Mouse (Mus musculus): ENCODE data around the gene 1700037H04Rik. TPM values are rescaled to one million over a fixed set of nuclear protein-coding genes. Genes with fewer than 3 reads are reported as not detected.
A peak's percentile ranks its signal among the peaks of the same experiment; 100 is the strongest.

Gene 1700037H04Rik
- total RNA-seq, 2 experiments from 2014 or later = 11.1 to 12.2 TPM

DNA sequence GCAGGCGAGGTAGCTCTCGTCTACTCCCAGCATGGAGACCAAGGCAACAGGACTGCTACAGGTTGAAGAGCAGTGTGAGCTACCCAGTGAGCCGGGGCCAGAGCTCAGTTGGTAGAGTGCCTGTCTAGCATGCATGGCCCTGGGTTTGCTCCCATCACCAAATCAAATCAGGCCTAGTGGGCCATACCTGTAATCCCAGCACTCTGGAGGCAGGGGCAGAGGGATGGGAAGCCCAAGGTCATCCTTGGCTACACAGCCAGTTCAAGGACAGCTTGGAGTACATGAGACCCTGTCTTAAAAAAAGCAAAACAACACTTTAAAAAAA, 10.7 kb downstream of the 1700037H04Rik start:
- intact Hi-C loops (cut with DNase I) = no loop called here
- DNase-seq = no peak

DNA sequence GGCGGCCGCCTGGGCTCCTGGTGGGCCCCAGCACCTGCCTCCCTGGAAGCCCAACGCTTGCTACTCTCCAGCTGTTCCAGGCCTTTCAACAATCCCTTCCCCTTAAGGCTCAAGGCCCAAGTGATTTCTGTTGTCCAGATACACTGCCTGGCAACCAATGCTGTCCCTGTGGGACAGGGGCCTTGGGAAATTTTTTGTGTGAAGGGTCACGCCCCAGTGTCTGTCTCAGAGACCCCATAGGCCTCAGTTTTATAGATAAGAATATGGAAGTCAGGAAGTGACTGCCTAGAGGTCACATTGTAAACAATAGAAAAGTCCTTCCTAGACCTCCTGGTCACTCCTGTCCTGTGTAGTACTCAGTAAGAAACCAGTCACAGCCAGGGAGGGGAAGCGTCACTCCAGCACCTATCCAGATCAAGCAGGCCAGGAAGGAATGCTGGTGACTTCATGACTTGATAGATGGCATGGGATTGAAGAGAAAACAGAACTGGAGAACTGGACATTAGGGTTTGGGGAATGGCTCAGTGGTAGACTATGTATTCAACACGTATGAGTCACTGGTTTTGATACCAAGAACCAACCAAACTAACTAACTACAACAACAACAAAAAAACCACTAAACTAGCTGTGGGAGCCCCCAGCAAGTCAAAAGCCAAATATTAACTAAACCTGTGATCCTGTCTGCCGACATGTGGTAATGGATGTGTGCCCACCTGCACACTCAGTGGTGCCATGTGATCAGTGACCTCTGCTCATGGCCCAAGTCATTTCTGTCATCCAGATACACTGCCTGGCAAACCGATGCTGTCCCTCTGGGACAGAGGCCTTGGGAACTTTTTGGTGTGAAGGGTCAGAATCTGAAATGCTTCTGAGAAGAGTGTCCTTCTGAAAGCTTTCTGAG, 11.3 kb downstream of the 1700037H04Rik start:
- no peak for DNase-seq
- intact Hi-C loops (cut with DNase I) = no loop called here

DNA sequence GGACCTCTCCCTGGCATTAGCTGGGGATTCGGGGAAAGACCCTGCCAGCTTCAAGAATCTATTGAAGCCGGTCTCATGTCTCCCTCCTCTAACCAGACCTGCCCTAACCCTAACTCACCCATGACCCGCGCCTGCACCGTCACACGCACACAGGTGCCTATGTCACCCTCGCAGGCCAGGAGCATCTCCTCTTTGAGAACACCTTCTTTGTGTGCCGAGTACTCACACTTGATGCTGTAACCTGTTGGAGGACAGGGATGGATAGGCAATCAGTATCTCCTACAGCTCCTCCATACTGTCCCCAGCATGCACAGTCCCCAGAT, 12.9 kb downstream of the 1700037H04Rik start:
- no peak for DNase-seq
- intact Hi-C loops (cut with DNase I) = no loop called here

DNA sequence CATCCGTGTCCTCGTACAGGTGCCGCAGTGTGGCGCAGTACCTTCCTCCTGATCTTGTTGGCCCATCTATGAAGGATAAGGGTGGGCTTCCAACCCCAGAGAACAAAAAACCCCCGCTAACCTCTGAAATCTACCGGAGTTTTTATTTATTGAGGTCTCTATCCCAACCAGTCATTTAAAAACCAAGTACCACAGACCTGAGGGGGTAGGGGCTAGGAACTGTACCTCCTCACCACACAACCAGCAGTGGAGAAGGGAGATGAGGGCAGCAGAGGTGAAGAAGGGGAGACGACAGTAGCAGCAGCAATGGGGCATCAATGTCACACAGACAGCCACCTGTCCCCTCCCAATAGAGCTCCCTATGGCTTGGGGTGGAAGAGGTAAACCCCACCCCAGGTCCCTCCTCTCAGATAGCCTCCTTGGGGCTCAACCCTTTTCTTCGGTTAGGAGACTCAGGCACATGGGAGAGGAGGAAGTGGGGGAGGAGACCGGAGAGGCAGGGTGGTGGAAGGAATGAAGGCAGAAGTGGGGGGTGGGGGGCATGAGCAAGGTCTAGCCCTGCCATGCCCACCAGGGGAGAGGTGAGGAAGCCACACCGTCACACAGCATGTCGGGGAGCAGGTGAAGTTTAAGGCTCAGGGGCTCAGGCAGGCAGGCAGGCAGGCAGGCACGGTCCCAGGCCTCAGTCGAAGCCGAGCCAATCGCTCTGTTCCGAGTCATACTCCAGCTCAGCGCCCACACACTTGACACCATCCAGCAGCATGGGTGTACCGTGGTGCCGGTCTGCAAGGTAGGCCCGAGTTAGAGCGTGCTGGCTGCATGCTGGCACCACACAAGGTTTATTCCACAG, 13.5 kb downstream of the 1700037H04Rik start:
- intact Hi-C loops (cut with DNase I) = no loop called here
- DNase-seq = no peak

DNA sequence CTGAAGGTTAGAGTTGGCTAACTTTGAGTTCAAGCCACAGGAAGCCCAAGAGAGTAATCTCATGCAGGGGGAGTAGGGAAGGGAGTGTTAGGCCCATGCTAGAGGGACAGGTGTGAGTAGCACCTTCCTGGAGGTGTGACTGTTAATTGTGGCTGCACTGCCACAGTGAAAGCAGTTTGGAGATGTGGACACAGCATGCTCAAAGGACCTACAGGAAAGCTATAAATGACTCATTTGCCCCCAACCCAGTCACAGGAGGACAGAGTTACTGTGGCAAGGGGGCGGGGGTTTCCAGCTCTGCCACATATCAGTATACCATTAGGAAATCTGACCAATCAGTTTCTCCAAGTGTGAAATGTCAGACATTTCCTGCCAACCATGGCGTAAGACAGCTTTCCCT, 14.3 kb downstream of the 1700037H04Rik start:
- no peak for DNase-seq
- intact Hi-C loops (cut with DNase I) = no loop called here

DNA sequence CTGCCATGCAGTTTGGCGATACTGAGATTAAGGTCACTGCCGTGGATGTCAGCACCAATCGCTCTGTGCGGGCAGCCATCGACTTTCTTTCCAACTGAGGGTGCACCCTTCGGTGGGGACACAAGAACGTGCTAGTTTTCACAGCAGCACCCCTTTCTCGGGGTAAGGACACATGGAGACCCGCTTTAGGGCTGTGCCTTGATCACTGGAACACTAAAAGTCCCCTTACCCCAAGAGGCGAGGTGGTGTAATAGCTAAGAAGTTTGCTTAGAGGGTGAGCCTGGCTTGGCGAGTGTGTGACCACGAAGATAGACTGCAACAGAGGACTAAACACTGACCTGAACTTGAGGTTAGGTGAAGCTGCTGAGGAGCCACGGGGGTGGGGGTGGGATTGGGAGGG, 14.8 kb downstream of the 1700037H04Rik start:
- intact Hi-C loops (cut with DNase I) = no loop called here
- DNase-seq = no peak

DNA sequence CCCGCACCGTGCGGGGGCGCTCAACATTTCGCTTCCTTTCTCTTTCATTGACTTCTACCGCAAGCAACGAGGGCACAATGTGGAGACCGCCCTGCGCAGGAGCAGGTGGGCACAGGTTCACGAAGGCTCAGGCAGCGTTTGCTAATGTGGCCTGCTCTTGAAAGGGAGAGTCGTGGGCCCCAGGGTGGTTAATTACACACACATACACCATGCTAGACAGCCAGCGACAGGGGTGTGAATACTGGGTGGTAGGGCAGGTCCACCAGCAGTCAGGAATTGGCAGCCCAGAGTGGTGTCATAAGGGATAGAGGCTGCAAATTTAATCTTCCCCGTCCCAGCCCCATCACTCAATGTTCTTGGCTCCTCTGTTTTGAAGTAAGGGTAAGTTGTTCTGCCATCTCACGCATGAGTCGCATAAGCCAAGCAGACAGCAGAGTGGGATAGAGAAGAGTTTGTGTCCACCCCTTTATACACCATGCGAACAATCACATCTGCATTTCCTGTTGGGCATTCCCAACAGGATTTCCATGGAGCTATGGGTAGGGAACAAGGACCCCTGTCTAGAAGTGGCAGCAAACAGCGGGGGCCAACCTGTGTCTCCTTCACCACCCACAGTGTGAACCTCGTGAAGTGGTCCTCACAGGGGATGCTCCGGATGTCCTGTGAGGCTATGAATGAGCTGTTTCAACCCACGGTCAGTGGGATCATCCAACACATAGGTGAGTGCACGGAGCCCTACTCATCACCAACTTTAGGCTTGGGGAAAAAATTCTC, 16.7 kb downstream of the 1700037H04Rik start:
- DNase-seq = no peak
- intact Hi-C loops (cut with DNase I) = loop anchor here (1.0 to 2.0 kb wide), 2 partner anchors 45 to 48 kb away; no protein-coding TSS in a partner anchor

DNA sequence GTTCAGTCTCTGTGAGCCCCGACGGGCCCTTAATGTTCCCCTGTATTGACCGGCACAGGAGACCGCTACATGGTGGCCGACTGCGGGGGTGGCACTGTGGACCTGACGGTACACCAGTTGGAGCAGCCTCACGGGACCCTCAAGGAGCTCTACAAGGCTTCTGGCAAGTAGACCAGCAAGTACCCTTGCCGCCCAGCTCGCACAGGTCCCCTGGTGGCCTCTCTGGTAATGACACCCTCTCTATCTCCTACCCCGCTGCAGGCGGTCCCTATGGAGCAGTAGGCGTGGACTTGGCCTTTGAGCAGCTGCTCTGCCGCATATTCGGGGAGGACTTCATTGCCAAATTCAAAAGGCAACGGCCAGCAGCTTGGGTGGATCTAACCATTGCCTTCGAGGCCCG, 17.3 kb downstream of the 1700037H04Rik start:
- intact Hi-C loops (cut with DNase I) = loop anchor here (2.0 kb wide), 1 partner anchor 48 kb away; no protein-coding TSS in a partner anchor
- peak; percentile 85 to 90 for DNase-seq

DNA sequence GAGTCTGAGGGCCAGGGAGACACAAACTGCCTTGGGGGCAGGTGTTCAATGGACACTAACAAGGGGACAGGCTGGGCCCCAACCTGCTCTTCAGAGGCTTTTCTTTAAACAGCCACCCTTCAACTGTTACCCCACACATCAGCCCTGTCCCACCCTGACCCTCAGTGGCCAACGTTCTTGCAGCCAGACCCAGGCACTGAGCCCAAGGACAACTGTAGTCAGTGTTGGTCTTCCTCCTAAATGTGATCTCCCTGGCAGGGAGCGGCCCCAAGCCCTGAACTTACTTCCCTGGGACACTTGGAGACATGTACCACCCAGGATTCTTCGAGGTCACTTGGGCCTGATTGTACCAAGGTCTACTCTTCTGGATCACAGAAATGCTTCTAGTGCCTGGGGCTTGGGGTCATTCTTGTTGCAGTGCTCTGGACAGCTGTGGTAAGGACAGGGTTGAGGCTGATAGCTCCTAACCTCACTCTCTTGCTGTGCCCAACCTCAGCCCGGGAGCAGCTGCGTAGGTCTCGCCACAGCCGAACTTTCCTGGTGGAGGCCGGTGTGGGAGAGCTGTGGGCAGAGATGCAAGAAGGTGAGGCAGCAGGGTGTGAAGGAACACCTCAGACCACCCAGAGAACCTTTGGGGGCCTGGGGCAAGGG, 18.4 kb downstream of the 1700037H04Rik start:
- intact Hi-C loops (cut with DNase I) = loop anchor here (2.0 kb wide), 1 partner anchor 15 kb away; the partner anchor contains the start of gene Hspa12b
- no peak for DNase-seq

DNA sequence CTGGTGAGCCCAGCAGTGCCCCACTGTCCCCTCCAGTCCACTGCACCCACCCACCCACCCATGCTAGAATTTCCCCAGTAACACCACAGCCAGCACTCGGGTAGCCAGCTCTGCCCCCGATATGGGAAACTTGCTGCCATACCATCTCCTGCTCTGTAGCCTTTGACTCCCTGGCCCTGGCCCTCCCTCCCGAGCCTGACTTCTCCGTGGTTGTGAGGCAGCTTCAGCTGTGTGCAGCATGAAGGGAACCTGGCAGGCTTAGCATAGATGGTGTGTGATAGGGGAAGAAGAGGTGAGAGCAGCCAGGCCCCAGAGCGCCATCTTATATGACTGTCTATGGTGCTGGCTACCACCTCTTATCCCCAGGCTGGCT, 19.4 kb downstream of the 1700037H04Rik start:
- no peak for DNase-seq

DNA sequence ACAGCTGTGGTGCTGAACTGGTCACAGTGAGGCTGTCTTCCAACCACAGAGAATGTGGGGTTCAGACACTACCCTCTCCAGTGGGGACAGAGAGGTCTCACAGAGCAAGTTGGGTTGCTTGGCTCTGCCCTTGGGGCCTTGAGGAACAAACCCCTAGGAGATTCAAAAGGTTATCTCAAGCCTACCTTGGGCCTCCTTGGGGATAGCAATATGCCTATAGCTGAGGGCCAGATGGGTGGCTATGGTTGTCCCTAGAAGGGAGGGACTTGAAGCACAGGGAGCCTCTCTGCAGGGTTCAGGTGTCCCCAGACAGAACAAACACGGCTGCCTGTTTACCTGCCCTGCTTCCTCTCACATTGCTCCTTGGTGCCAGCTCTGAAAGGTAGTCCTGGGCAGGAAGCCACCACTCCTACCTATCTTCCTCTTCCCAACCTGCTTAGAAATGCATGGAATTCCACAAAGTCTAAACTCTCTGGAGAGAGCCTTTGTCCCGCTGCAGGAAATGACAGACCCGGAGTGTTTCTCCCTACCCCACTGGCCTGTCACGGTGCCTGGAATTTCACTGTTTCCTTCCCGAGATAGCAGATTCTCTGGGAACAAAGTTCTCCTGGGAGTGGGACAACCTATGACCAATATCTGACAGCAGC, 19.9 kb downstream of the 1700037H04Rik start:
- peak; percentile 53 to 61 for DNase-seq
- intact Hi-C loops (cut with DNase I) = loop anchor here (2.0 kb wide), 1 partner anchor 13 kb away; the partner anchor contains the start of gene Hspa12b

More for the DNA sequence above, 19.4 kb downstream of the 1700037H04Rik start:
- intact Hi-C loops (cut with DNase I) = loop anchor here (2.0 kb wide), 1 partner anchor 14 kb away; the partner anchor contains the start of gene Hspa12b

DNA sequence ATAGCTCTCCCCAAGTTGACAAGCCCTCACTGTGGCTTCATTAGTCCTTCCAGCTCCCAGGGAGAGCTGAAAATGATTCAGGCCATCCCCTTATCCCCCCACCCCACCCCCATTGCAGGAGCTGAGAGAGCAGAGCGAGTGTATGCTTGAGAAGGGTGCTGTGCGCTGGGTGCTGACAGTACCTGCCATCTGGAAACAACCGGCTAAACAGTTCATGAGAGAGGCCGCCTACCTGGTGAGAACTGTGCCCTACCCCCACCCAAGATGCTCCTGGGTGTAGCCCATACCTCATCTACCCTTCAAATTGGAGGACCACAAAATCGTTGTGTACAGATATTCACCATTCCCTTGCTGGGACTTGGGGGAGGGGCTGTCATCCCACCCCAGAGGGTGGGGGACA, 20.6 kb downstream of the 1700037H04Rik start:
- intact Hi-C loops (cut with DNase I) = no loop called here
- peak in 1 of 2 experiments; percentile 0 for DNase-seq

DNA sequence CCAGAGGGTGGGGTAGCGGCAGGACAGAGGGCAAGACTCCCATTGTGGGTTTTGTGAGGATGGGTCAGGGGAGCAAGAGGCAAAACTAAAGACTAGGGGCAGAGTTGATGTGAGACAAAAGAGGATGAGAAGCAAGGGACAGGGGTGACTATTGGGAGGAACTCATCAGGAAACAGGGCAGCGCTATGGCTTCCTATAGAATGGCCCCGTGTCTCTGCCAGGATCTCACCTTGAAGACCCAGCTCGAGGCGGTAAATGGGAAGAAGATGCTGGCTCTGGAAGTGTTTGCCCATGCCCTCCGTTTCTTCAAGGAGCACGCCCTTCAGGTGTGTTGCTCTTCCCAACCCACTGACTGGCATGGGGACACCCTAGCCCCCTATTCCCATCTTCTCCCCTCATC, 21.1 kb downstream of the 1700037H04Rik start:
- DNase-seq = no peak
- intact Hi-C loops (cut with DNase I) = no loop called here

DNA sequence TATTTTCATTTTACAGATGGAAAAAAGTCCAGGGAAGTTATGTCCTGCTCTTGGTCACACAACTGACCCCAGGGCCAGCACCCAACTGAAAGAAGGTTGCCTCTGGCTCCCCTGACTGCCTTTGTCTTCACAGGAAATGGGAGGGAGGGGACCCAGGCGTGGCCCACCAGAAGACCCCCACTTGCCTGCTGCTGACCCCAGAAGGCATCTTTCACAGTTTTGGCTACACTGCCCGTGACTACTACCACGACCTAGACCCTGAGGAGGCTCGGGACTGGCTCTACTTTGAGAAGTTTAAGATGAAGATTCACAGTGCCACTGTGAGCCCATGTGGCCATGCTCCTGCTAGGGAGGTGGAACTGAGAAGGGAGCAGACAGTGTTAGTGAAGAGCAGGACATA, 21.6 kb downstream of the 1700037H04Rik start:
- intact Hi-C loops (cut with DNase I) = no loop called here
- peak; percentile 0 to 3 for DNase-seq

DNA sequence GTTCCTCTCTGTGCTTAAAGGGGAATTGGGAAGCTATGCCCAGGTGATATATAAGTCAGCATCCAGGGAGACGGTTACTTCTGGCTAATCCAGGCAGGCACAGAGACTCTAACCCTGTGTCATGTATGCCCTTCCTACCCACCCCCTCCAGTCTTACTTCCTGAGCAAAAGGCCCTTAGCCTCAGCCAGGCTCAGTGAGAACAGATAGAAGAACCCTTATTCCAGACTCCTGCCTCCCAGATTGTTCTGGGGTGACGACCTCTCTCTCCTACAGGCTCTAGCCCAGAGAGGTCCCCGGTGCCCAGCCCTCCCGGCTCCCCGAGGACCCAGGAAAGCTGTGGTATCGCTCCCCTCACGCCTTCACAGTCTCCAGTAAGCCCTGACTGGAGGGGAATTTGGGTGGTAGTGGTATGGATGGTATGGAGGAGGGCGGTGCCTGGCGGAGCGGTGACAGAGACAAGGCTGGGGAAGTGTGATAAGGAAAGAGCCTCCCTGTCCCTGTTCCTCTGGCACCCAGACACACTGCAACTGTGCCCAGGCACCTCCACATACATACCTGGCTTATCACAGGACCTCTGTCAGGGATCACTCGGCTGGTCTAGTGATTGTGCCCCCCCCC, 24.3 kb downstream of the 1700037H04Rik start:
- intact Hi-C loops (cut with DNase I) = no loop called here
- peak in 1 of 2 experiments; percentile 2 for DNase-seq

DNA sequence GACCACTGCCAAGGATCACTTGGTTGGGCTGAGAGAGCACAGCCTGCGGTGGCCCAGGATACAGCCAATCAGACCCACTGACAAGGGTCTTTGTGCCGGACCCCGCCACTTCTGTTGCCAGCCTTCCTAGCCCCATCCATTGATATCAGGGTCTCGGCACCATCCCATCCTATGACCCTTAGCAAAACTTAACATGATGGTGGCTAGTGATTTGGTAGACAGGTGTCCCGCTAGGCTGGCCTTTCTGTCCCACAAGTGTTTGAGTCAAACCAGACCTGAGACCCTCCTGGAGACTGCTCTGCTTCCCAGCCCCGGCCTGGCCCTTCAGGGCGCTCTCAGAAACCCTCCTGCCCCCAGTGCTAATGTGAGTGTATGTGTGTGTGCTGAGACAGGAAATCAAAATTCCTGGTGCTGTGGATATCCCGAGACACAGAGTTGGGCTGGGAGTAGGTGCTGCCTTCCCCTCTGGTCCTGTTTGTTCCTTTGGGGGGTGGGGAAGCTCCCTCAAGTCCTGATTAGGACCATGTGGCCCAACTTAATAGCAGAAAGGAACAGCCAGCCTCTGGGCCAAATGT, 25.0 kb downstream of the 1700037H04Rik start:
- intact Hi-C loops (cut with DNase I) = no loop called here
- peak in 1 of 2 experiments; percentile 7 for DNase-seq

DNA sequence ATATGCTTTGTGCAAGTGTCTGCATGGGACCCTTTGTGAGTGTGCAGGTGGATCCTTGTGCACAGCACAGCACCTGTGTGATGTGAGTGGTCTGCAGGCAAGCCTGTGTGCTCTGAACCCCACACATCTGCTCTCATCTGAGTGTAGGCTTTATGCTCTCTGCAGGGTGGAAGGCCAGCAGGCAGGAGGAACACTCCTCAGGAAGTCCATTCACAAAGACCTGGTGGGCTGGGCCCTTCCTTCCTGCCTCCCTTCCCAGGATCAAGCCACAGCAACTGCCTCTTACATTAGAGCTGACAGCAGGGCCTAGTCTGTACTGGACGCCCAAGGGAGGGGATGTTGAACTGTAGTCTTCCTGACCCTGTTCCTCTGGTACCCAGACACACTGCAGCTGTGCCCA, 25.5 kb downstream of the 1700037H04Rik start:
- peak in 1 of 2 experiments; percentile 57 for DNase-seq

DNA sequence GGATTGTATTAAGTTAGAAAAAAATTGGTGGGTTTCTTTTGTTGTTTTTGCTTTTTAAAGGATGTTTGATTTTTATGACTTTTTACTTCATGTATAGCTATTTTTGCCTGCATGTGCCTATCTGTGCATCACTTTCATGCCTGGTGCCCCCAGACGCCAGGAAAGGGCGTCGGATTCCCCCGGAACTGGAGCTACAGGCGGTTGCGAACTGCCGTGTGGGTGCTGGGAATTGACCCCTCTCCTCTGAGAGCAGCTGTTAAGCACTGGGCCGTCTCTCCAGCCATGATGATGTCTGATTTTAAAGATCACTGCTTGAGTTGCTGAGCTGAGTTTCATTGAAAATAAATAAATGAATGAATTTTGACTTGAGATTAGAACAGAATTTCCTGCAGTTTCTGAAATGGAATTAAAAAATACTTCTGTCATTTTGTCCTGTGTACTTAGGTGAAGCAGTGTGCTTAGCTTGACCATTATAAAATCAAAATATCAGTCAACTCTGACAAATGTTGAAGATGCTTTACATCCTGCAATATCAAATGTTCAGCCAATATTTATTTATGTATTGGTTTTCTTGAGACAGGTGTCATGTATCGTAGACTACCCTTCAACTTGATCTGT, 26.8 kb downstream of the 1700037H04Rik start, which contains the start of gene Gm11037:
Gene Gm11037 (plus strand): TSS at position 568 of the 618 bp plus-strand sequence.
- intact Hi-C loops (cut with DNase I) = no loop called here
- no peak for DNase-seq

More for the DNA sequence above, 25.5 kb downstream of the 1700037H04Rik start:
- intact Hi-C loops (cut with DNase I) = no loop called here

Measured in heart, postnatal 14 days (tissue).